ENCODE assay signal across 35 mouse cellular contexts in the genomic region with DNA sequence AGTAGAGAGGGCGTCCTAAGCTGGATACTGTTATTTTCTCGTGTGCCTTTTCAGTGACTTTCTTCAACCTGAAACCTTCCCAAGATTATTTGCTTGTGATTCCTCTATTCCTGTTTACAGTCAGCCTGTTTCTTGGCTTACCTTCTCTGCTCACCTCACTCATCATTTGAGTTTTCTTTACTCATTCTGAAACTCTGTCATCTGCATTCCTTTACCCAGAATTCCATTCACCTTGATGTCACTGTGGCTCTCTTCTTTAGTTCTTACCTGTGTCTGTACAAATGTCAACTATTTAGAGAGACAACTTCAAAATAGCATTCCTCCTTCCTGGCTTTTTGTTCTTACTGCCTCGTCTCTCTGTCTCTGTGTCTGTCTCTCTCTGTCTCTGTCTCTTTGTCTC.
"Had no signal": no experiment of that assay in that cellular context is flagged by ENCODE, and none has a peak within 500 bp of the region (broad histone marks: within the 10 kb centered on the region; RNA-seq: fewer than 3 reads in every experiment).

No protein-coding gene starts in this region.

- H3K9me3 ChIP-seq: heart, embryonic 10.5 days; heart, embryonic 12.5 days; heart, embryonic 13.5 days; heart, embryonic 15.5 days; hindbrain, embryonic 10.5 days; hindbrain, embryonic 12.5 days; hindbrain, embryonic 13.5 days; hindbrain, embryonic 15.5 days; intestine, embryonic 15.5 days; kidney, embryonic 15.5 days had no signal

- ATAC-seq: hindbrain, embryonic 16.5 days; hindbrain, postnatal 0 days; inflammation-experienced regulatory T-cells, adult 6 months; intestine, embryonic 15.5 days; intestine, embryonic 16.5 days; intestine, postnatal 0 days had no signal

- H3K4me3 ChIP-seq: heart, embryonic 10.5 days; heart, embryonic 12.5 days; heart, embryonic 13.5 days; heart, embryonic 15.5 days; hindbrain, embryonic 10.5 days; hindbrain, embryonic 12.5 days; hindbrain, embryonic 13.5 days; hindbrain, embryonic 15.5 days; intestine, embryonic 15.5 days; kidney, embryonic 15.5 days; layer of hippocampus, adult 2 months; left cerebral cortex, adult 2 months had no signal

- H3K4me1 ChIP-seq: heart, embryonic 10.5 days; heart, embryonic 12.5 days; heart, embryonic 13.5 days; heart, embryonic 15.5 days; hindbrain, embryonic 10.5 days; hindbrain, embryonic 12.5 days; hindbrain, embryonic 13.5 days; hindbrain, embryonic 15.5 days; intestine, embryonic 15.5 days; kidney, embryonic 15.5 days had no signal

- H3K27ac ChIP-seq: heart, embryonic 10.5 days; heart, embryonic 13.5 days; heart, embryonic 15.5 days; hindbrain, embryonic 10.5 days; hindbrain, embryonic 12.5 days; hindbrain, embryonic 13.5 days; hindbrain, embryonic 14.5 days; hindbrain, embryonic 15.5 days; hindbrain, postnatal 0 days; intestine, embryonic 15.5 days; kidney, embryonic 15.5 days; kidney, postnatal 0 days; layer of hippocampus, adult 2 months; left cerebral cortex, adult 2 months had no signal

- H3K4me2 ChIP-seq: heart, embryonic 11.5 days; heart, embryonic 12.5 days; heart, embryonic 13.5 days; heart, embryonic 15.5 days; hindbrain, embryonic 12.5 days; hindbrain, embryonic 13.5 days; hindbrain, embryonic 14.5 days; hindbrain, embryonic 15.5 days; intestine, embryonic 15.5 days; kidney, embryonic 15.5 days had no signal

- H3K27me3 ChIP-seq: heart, embryonic 12.5 days; heart, embryonic 13.5 days; heart, embryonic 15.5 days; hindbrain, embryonic 12.5 days; hindbrain, embryonic 13.5 days; hindbrain, embryonic 15.5 days; kidney, embryonic 15.5 days had no signal

- H3K36me3 ChIP-seq: heart, embryonic 10.5 days; heart, embryonic 12.5 days; heart, embryonic 13.5 days; heart, embryonic 15.5 days; hindbrain, embryonic 10.5 days; hindbrain, embryonic 12.5 days; hindbrain, embryonic 13.5 days; hindbrain, embryonic 15.5 days; intestine, embryonic 15.5 days; kidney, embryonic 15.5 days had no signal

- H3K9ac ChIP-seq: heart, embryonic 12.5 days; heart, embryonic 13.5 days; heart, embryonic 15.5 days; hindbrain, embryonic 12.5 days; hindbrain, embryonic 13.5 days; hindbrain, embryonic 14.5 days; hindbrain, embryonic 15.5 days; intestine, embryonic 15.5 days; kidney, embryonic 15.5 days had no signal

- DNase-seq: heart, postnatal 10 days; heart, postnatal 14 days; heart, postnatal 36 days; heart, postnatal 4 days; kidney, adult 11 months; kidney, adult 18-20 months; kidney, adult 8-10 months; kidney, adult 9 months; kidney, postnatal 10 days; kidney, postnatal 14 days; kidney, postnatal 25 days; kidney, postnatal 36 days; kidney, postnatal 4 days; layer of hippocampus, adult 9-11 months; layer of hippocampus, postnatal 36 days had no signal
